Mouse (Mus musculus) central nervous system, embryonic 18 days (tissue): Measurements from ENCODE around the gene Gm3629. TPM values are rescaled to one million over a fixed set of nuclear protein-coding genes. Genes with fewer than 3 reads are reported as not detected.

Source experiments
- polyA plus RNA-seq: library from polyadenylated mRNA; depleted of rRNA; stranded (reverse); fragments of >200 nt; gene quantifications from 2 replicates; pipeline ENCODE4 v1.2.3, GENCODE M21; 2012; rRNA removed

The Gm3629 gene
- polyA plus RNA-seq, result 1.4 and 1.6 TPM in 2 replicates

DNA sequence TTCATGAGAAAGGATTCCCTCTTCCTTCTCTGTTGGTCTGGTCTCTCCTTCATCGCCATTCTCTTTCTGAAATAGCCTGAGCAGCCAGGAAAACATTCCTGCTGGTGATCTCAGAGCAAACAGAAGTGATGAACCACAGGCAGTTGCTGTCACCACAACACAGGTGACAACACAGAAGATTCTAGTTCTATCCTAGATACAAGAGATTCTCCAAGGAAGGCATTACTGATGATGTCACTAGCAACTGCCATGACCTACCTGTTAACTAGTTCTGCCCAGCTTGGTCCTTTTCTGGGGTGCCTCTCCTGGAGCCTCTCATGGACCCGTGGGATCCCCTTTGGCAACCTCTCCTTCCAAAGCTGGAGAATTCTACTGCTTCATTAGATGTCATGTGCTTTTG, at the start of gene Gm3629:
Gene Gm3629 (minus strand): TSS at position 101 of the 400 bp plus-strand sequence.

DNA sequence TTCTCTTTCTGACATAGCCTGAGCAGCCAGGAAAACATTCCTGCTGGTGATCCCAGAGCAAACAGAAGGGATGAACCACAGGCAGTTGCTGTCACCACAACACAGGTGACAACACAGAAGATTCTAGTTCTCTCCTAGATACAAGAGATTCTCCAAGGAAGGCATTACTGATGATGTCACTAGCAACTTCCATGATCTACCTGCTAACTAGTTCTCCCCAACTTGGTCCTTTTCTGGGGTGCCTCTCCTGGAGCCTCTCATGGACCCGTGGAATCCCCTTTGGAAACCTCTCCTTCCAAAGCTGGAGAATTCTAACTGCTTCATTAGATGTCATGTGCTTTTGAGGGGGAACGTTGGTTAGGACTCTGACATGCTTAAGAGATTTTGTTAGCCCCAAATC, 31.9 kb upstream of the Gm3629 start, which contains the start of gene Gm3460:
Gene Gm3460 (minus strand): TSS at position 101 of the 400 bp plus-strand sequence.

DNA sequence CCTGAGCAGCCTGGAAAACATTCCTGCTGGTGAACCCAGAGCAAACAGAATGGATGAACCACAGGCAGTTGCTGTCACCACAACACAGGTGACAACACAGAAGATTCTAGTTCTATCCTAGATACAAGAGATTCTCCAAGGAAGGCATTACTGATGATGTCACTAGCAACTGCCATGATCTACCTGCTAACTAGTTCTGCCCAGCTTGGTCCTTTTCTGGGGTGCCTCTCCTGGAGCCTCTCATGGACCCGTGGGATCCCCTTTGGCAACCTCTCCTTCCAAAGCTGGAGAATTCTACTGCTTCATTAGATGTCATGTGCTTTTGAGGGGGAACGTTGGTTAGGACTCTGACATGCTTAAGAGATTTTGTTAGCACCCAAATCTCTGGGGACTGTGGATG, 53.2 kb downstream of the Gm3629 start, which contains the start of gene Gm8356:
Gene Gm8356 (minus strand): TSS at position 101 of the 400 bp plus-strand sequence.

Other genes starting within 250 kb of the Gm3629 start
- not detected in 2 replicates for gene Gm3618, start 246.9 kb downstream of the Gm3629 start, polyA plus RNA-seq
- 0.11 TPM in 1 of 2 replicates, not detected in the other for gene Gm16440, start 200.3 kb downstream of the Gm3629 start, polyA plus RNA-seq
- gene Gm3591, start 178.1 kb downstream of the Gm3629 start, polyA plus RNA-seq, result 9.1 TPM in 2 replicates
- gene Gm3594, start 146.0 kb downstream of the Gm3629 start, polyA plus RNA-seq, result not detected in 2 replicates
- not detected in 2 replicates for gene Gm8356, start 53.3 kb downstream of the Gm3629 start, polyA plus RNA-seq
- 1.3 and 1.4 TPM in 2 replicates for gene Gm3460, start 31.8 kb upstream of the Gm3629 start, polyA plus RNA-seq
- 0.03 TPM in 1 of 2 replicates, not detected in the other for gene Gm10251, start 93.6 kb upstream of the Gm3629 start, polyA plus RNA-seq
- gene Gm8050, start 129.6 kb upstream of the Gm3629 start, polyA plus RNA-seq, result 0.08 and 0.16 TPM in 2 replicates
- 36.7 and 37.0 TPM in 2 replicates for gene Gm3636, start 151.7 kb upstream of the Gm3629 start, polyA plus RNA-seq
- 0.05 TPM in 1 of 2 replicates, not detected in the other for gene Gm8362, start 183.8 kb upstream of the Gm3629 start, polyA plus RNA-seq
- gene Gm3642, start 249.7 kb upstream of the Gm3629 start, polyA plus RNA-seq, result not detected in 2 replicates